Mouse (Mus musculus) kidney, postnatal 10 days (tissue): ENCODE measurements around the gene Olfr1180.
"Not testable (repeated sequence)": the region's sequence is repeated elsewhere in the genome, so short reads cannot be mapped to it uniquely, and the experiment has no call there.

ENCODE experiments used
- DNase-seq: peaks from one replicate; pipeline ENCODE4 v3.0.0; 2021; ENCODE audit warnings: mixed read lengths

Olfr1180 gene

GRCm38 (mm10) chr2:88419051-88419450 is at the start of gene Olfr1180:
TSS of gene Olfr1180 (minus strand) at chr2:88419151.
- DNase-seq = no peak

DNA sequence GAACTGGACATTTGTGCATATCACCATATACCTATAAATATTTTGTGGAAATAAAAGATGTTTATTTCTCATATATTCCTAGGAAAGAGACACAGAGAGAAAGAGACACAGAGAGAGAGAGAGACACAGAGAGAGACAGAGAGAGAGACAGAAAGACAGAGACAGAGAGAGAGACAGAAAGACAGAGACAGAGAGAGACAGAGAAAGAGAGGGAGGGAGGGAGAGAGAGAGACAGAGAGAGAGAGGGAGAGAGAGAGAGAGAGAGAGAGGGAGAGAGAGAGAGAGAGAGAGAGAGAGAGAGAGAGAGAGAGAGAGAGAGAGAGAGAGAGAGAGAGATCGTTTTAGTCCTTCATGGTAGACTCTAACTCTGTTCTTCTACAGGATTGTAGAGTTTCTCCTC is 35.6 kb upstream of the Olfr1180 start, which contains the start of gene Olfr1183:
TSS of gene Olfr1183 (plus strand) at position 301 of the 400 bp plus-strand sequence.
- not testable (repeated sequence) for DNase-seq

DNA sequence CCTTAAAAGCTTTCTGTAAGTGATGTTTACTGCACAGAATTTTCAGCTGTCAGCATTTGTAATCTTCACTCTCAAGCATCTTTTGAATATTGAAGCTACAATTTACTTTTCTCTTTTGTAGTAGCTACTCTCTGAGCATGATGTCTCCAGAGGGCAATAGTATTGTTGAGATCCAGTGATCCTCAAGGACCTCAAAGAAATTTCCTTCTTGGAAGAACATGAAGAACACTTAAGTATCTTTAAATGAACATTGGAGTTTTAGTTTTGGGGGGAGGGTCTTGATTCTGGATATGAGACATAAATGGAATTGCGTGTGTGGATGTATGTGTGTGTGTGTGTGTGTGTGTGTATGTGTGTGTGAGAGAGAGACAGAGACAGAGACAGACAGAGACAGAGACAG is 30.1 kb upstream of the Olfr1180 start, which contains the start of gene Gm13757:
TSS of gene Gm13757 (minus strand) at position 101 of the 400 bp plus-strand sequence.
- DNase-seq = no peak

GRCm38 (mm10) chr2:88426071-88426470 is 7.1 kb upstream of the Olfr1180 start, which contains the start of gene Olfr1181:
TSS of gene Olfr1181 (minus strand) at chr2:88426171.
- DNase-seq = no peak

GRCm38 (mm10) chr2:88406353-88406752 is 12.6 kb downstream of the Olfr1180 start, which contains the start of gene Olfr1179:
TSS of gene Olfr1179 (minus strand) at chr2:88406453.
- no peak for DNase-seq

DNA sequence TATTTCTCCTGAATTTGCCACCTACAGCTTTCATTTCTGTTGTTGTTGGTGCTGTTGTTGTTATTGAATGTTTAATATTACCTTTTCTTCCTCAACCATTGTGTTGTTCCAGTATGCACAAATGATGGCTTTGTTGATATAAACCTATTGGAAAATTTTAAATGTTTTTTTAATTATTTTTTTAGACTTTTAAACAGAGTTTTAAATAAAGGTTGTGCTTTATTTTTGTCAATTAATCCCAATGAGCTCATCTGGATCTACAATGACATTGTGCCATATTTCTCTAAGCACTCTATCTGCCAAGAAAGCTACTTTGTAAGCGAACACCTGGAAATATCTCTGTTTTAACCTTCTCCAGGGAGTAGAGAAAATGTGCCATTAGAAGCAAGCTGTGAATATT is 32.2 kb downstream of the Olfr1180 start, which contains the start of gene Olfr1178:
TSS of gene Olfr1178 (plus strand) at position 301 of the 400 bp plus-strand sequence.
- no peak for DNase-seq
